Mouse (Mus musculus): ENCODE results near the gene Ttyh1.

GRCm38 (mm10) chr7:4136404-4136770 lies 17.2 kb downstream of the Ttyh1 start:
- TF ChIP-seq ZC3H11A (IDR thresholded peaks at IDR 0.05; ENCODE audit: borderline replicate concordance, low read depth, low read length) (no peak), ZNF384 (IDR thresholded peaks at IDR 0.05; ENCODE audit: low read depth, low read length) (no peak), CHD2 (IDR thresholded peaks at IDR 0.05; ENCODE audit: low read depth, low read length) (no peak)

Measured in ES-E14 (cell line).